Mouse (Mus musculus): ENCODE data around the gene Olfr464.
"Not testable (repeated sequence)": the region's sequence is repeated elsewhere in the genome, so short reads cannot be mapped to it uniquely, and the experiment has no call there.

Gene Olfr464

DNA sequence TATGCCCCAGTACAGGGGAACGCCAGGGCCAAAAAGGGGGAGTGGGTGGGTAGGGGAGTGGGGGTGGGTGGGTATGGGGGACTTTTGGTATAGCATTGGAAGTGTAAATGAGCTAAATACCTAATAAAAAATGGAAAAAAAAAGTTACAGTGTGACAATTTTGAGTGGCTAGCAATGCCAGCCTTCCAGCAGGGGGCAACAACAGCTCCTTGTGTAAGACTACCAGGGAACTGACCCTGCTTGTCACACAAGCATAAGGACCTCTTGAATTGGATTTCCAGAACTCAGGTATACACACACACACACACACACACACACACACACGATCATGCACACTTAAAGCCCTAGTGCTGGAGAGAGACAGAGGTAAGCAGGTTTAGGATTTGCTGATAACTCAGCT, 53.9 kb downstream of the Olfr464 start:
- not testable (repeated sequence) for DNase-seq (ENCODE audit: low spot score in 2 of 2)
